8 mouse cellular contexts compared by ENCODE assay signal in genomic region chr1:131555042-131555812, GRCm38 (mm10). TPM values are rescaled to one million over a fixed set of nuclear protein-coding genes. Genes with fewer than 3 reads are reported as not detected.
DNase-seq lines count a peak whose midpoint lies in the region; ATAC-seq and TF ChIP-seq lines count a peak whose summit lies in the region.

No protein-coding gene starts in this region.

- no peaks in the 10 kb centered on the region for H3K9me3 ChIP-seq in heart, embryonic 11.5 days (replicated peaks; ENCODE audit: control insufficient read depth, low read length)
- no peaks in the 10 kb centered on the region for H3K9me3 ChIP-seq in kidney, embryonic 15.5 days (replicated peaks)
- no peaks in the 10 kb centered on the region for H3K9me3 ChIP-seq in limb, embryonic 15.5 days
- H3K9me3 ChIP-seq in midbrain, postnatal 0 days (ENCODE audit: low read length): no peaks in the 10 kb centered on the region

- H3K36me3 ChIP-seq in heart, embryonic 11.5 days (ENCODE audit: control insufficient read depth, insufficient read depth, low read length): no peaks in the 10 kb centered on the region
- no peaks in the 10 kb centered on the region for H3K36me3 ChIP-seq in kidney, embryonic 15.5 days
- H3K36me3 ChIP-seq in limb, embryonic 15.5 days: no peaks in the 10 kb centered on the region
- H3K36me3 ChIP-seq in midbrain, postnatal 0 days (ENCODE audit: insufficient read depth, low read length): no peaks in the 10 kb centered on the region

- H3K9ac ChIP-seq in heart, embryonic 11.5 days (ENCODE audit: low read depth, low read length): peak overlapping the region; percentile 54; the same call in 1 of the 2 replicates
- H3K9ac ChIP-seq in kidney, embryonic 15.5 days: no peak overlapping the region
- no peak overlapping the region for H3K9ac ChIP-seq in limb, embryonic 15.5 days
- peak overlapping the region; percentile 61 for H3K9ac ChIP-seq in midbrain, postnatal 0 days (replicated peaks; ENCODE audit: low read length, poor library complexity, severe bottlenecking)

- H3K4me3 ChIP-seq in bone marrow macrophage, adult 2 months (ENCODE audit: insufficient read depth, low read length): no peak overlapping the region
- H3K4me3 ChIP-seq in embryonic fibroblast, embryonic 13.5 days (ENCODE audit: insufficient read depth, low read length): no peak overlapping the region
- H3K4me3 ChIP-seq in heart, embryonic 11.5 days (ENCODE audit: low read depth, low read length): no peak overlapping the region
- H3K4me3 ChIP-seq in kidney, embryonic 15.5 days (replicated peaks): no peak overlapping the region
- no peak overlapping the region for H3K4me3 ChIP-seq in limb, embryonic 15.5 days
- H3K4me3 ChIP-seq in midbrain, postnatal 0 days (ENCODE audit: low read depth, low read length): no peak overlapping the region

- ATAC-seq in heart, embryonic 11.5 days (replicated peaks; ENCODE audit: insufficient number of reproducible peaks, low FRiP score, low TSS enrichment): 0 out of 2 replicates have a peak, but pooled peaks have one; percentile 42
- peak; percentile 87 for ATAC-seq in kidney, embryonic 15.5 days (replicated peaks; ENCODE audit: low FRiP score)
- ATAC-seq in limb, embryonic 15.5 days (ENCODE audit: insufficient number of reproducible peaks, low FRiP score, low TSS enrichment, low read depth): peak; percentile 84
- peak; percentile 95 for ATAC-seq in midbrain, postnatal 0 days (ENCODE audit: low FRiP score)

- TF ChIP-seq POLR2A in bone marrow macrophage, adult 2 months (IDR thresholded peaks at IDR 0.05; ENCODE audit: borderline replicate concordance, low read depth, low read length): no peak
- no peak for TF ChIP-seq POLR2A in embryonic fibroblast, embryonic 13.5 days (IDR thresholded peaks at IDR 0.05; ENCODE audit: low read depth, low read length)

- peak overlapping the region; percentile 60 for H3K27ac ChIP-seq in bone marrow macrophage, adult 2 months (ENCODE audit: insufficient read depth, low read depth, low read length)
- no peak overlapping the region for H3K27ac ChIP-seq in embryonic fibroblast, embryonic 13.5 days (ENCODE audit: insufficient read depth, low read length)
- peak overlapping the region; percentile 64 for H3K27ac ChIP-seq in heart, embryonic 11.5 days (ENCODE audit: low read depth, low read length)
- H3K27ac ChIP-seq in kidney, embryonic 15.5 days: no peak overlapping the region
- peak overlapping the region; percentile 39; the same call in 1 of the 2 replicates for H3K27ac ChIP-seq in limb, embryonic 15.5 days
- peak overlapping the region; percentile 84 for H3K27ac ChIP-seq in midbrain, postnatal 0 days (ENCODE audit: low read depth, low read length)

- no peaks in the 10 kb centered on the region for H3K27me3 ChIP-seq in heart, embryonic 11.5 days (ENCODE audit: control insufficient read depth, insufficient read depth, low read length)
- H3K27me3 ChIP-seq in kidney, embryonic 15.5 days: no peaks in the 10 kb centered on the region
- no peaks in the 10 kb centered on the region for H3K27me3 ChIP-seq in limb, embryonic 15.5 days
- no peaks in the 10 kb centered on the region for H3K27me3 ChIP-seq in midbrain, postnatal 0 days (ENCODE audit: insufficient read depth, low read length)

- TF ChIP-seq CTCF in bone marrow macrophage, adult 2 months (IDR thresholded peaks at IDR 0.05; ENCODE audit: low read depth, low read length): peak; percentile 59
- TF ChIP-seq CTCF in embryonic fibroblast, embryonic 13.5 days (IDR thresholded peaks at IDR 0.05; ENCODE audit: borderline replicate concordance, insufficient read depth, low read length): peak; percentile 84
- TF ChIP-seq CTCF in midbrain, postnatal 0 days (IDR thresholded peaks at IDR 0.05): peak; percentile 98

- peak; percentile 79 to 83 for DNase-seq in B cell, adult 2 months
- peak; percentile 95 for DNase-seq in midbrain, postnatal 0 days (ENCODE audit: low spot score)
- DNase-seq in spleen, postnatal 14 days (ENCODE audit: low spot score in 2 of 2): peak; percentile 40 to 63

- WGBS in heart, embryonic 11.5 days (ENCODE audit: insufficient replicate concordance): 9% methylated on average over 13 of the region's 13 CpGs
- 9% methylated on average over 13 of the region's 13 CpGs for WGBS in kidney, embryonic 15.5 days
- 14% methylated on average over 13 of the region's 13 CpGs for WGBS in limb, embryonic 15.5 days
- WGBS in midbrain, postnatal 0 days: 0% methylated on average over 13 of the region's 13 CpGs

- peak overlapping the region; percentile 34 for H3K4me2 ChIP-seq in heart, embryonic 11.5 days
- peak overlapping the region; percentile 47 for H3K4me2 ChIP-seq in kidney, embryonic 15.5 days
- peak overlapping the region; percentile 24 for H3K4me2 ChIP-seq in limb, embryonic 15.5 days
- H3K4me2 ChIP-seq in midbrain, postnatal 0 days (ENCODE audit: low read depth, low read length, poor library complexity, severe bottlenecking): peak overlapping the region; percentile 35

- H3K4me1 ChIP-seq in bone marrow macrophage, adult 2 months (ENCODE audit: control insufficient read depth, insufficient read depth, low read length): peaks cover 8% of the 10 kb centered on the region
- H3K4me1 ChIP-seq in embryonic fibroblast, embryonic 13.5 days (ENCODE audit: control insufficient read depth, insufficient read depth, low read length): 0 out of 2 replicates have a peak, but pooled peaks cover 2% of the 10 kb centered on the region
- H3K4me1 ChIP-seq in heart, embryonic 11.5 days (ENCODE audit: control insufficient read depth, insufficient read depth, low read length): peaks cover 4% of the 10 kb centered on the region
- H3K4me1 ChIP-seq in kidney, embryonic 15.5 days: 0 out of 2 replicates have a peak, but pooled peaks cover 4% of the 10 kb centered on the region
- peaks cover 4% of the 10 kb centered on the region for H3K4me1 ChIP-seq in limb, embryonic 15.5 days
- 0 out of 2 replicates have a peak, but pooled peaks cover 3% of the 10 kb centered on the region for H3K4me1 ChIP-seq in midbrain, postnatal 0 days (ENCODE audit: insufficient read depth, low read length)

RNA-seq across cellular contexts. Expression of gene Fam72a, which starts 27.5 kb away (rescaled TPM):
- 3.0 and 4.2 TPM in 2 replicates for polyA plus RNA-seq in bone marrow macrophage, adult 2 months (2012; ENCODE audit: insufficient read depth, insufficient read length, missing spikeins)
- polyA plus RNA-seq in embryonic fibroblast, embryonic 13.5 days (2011; ENCODE audit: insufficient read length, low read depth, missing spikeins): 1.8 and 2.3 TPM in 2 replicates
- polyA plus RNA-seq in heart, embryonic 11.5 days (2014; fragmentation: Nextera tagmentation; extraction: Ambion mirVana): 3.2 and 3.4 TPM in 2 replicates
- 2.7 and 3.1 TPM in 2 replicates for polyA plus RNA-seq in kidney, embryonic 15.5 days (2015; fragmentation: Nextera tagmentation; extraction: Ambion mirVana)
- polyA plus RNA-seq in limb, embryonic 15.5 days (2015; fragmentation: Nextera tagmentation; extraction: Ambion mirVana): 2.4 TPM in 2 replicates
- total RNA-seq in midbrain, postnatal 0 days (2014; rRNA removed): 0.42 and 0.60 TPM in 2 replicates
- polyA plus RNA-seq in midbrain, postnatal 0 days (2015; fragmentation: Nextera tagmentation; extraction: Ambion mirVana): 0.53 and 0.82 TPM in 2 replicates

RNA-seq across cellular contexts. Expression of gene Srgap2, which starts 28.1 kb away (rescaled TPM):
- 173 and 188 TPM in 2 replicates for polyA plus RNA-seq in bone marrow macrophage, adult 2 months (2012; ENCODE audit: insufficient read depth, insufficient read length, missing spikeins)
- polyA plus RNA-seq in embryonic fibroblast, embryonic 13.5 days (2011; ENCODE audit: insufficient read length, low read depth, missing spikeins): 52.8 and 66.6 TPM in 2 replicates
- 19.4 and 23.3 TPM in 2 replicates for polyA plus RNA-seq in heart, embryonic 11.5 days (2014; fragmentation: Nextera tagmentation; extraction: Ambion mirVana)
- polyA plus RNA-seq in kidney, embryonic 15.5 days (2015; fragmentation: Nextera tagmentation; extraction: Ambion mirVana): 13.5 and 14.4 TPM in 2 replicates
- 17.0 and 18.6 TPM in 2 replicates for polyA plus RNA-seq in limb, embryonic 15.5 days (2015; fragmentation: Nextera tagmentation; extraction: Ambion mirVana)
- total RNA-seq in midbrain, postnatal 0 days (2014; rRNA removed): 76.1 and 80.6 TPM in 2 replicates
- 20.5 and 26.9 TPM in 2 replicates for polyA plus RNA-seq in midbrain, postnatal 0 days (2015; fragmentation: Nextera tagmentation; extraction: Ambion mirVana)

RNA-seq across cellular contexts. Expression of gene Avpr1b, which starts 43.8 kb away (rescaled TPM):
- polyA plus RNA-seq in bone marrow macrophage, adult 2 months (2012; ENCODE audit: insufficient read depth, insufficient read length, missing spikeins): not detected in 2 replicates
- not detected in 2 replicates for polyA plus RNA-seq in embryonic fibroblast, embryonic 13.5 days (2011; ENCODE audit: insufficient read length, low read depth, missing spikeins)
- not detected in 2 replicates for polyA plus RNA-seq in heart, embryonic 11.5 days (2014; fragmentation: Nextera tagmentation; extraction: Ambion mirVana)
- polyA plus RNA-seq in kidney, embryonic 15.5 days (2015; fragmentation: Nextera tagmentation; extraction: Ambion mirVana): not detected in 2 replicates
- polyA plus RNA-seq in limb, embryonic 15.5 days (2015; fragmentation: Nextera tagmentation; extraction: Ambion mirVana): not detected in 2 replicates
- not detected in 2 replicates for total RNA-seq in midbrain, postnatal 0 days (2014; rRNA removed)
- polyA plus RNA-seq in midbrain, postnatal 0 days (2015; fragmentation: Nextera tagmentation; extraction: Ambion mirVana): not detected in 2 replicates

Comparison
In these comparisons a context has a peak if more than half of its experiments do, and no peak if none do; other contexts are left out.
1. H3K27ac ChIP-seq: peak in bone marrow macrophage, adult 2 months (single experiment), heart, embryonic 11.5 days (single experiment), limb, embryonic 15.5 days (single experiment) and midbrain, postnatal 0 days (single experiment); none in embryonic fibroblast, embryonic 13.5 days (single experiment) and kidney, embryonic 15.5 days (single experiment).
2. ATAC-seq: peak in every context shown above with its lines; median percentile 95 in midbrain, postnatal 0 days; 87 in kidney, embryonic 15.5 days; 84 in limb, embryonic 15.5 days; 42 in heart, embryonic 11.5 days.
3. H3K9ac ChIP-seq: peak in heart, embryonic 11.5 days (single experiment) and midbrain, postnatal 0 days (single experiment); none in kidney, embryonic 15.5 days (single experiment) and limb, embryonic 15.5 days (single experiment).
4. Peak in every context shown above with its lines, with median percentiles within 50 percentile points of each other: DNase-seq, CTCF ChIP-seq and H3K4me2 ChIP-seq.